Mouse (Mus musculus) regulatory T cell (primary cell): ENCODE results near the gene Psmc3.
"Not testable (repeated sequence)": the region's sequence is repeated elsewhere in the genome, so short reads cannot be mapped to it uniquely, and the experiment has no call there.

Source experiments
- in situ Hi-C: fragments of 300-600 bp; cut with MboI, MseI; formaldehyde crosslinking; loops from one replicate; pipeline ENCODE4 v1.15.1; 2025; ENCODE audit warnings: high pct_unique_total_duplicates

Psmc3 gene

GRCm38 (mm10) chr2:91053934-91054382 lies at the start of gene Psmc3:
TSS of gene Psmc3 (plus strand) at chr2:91054009.
- in situ Hi-C loops, result no loop called here

GRCm38 (mm10) chr2:91008536-91008935 lies 45.3 kb upstream of the Psmc3 start:
- in situ Hi-C loops, result no loop called here

- in situ Hi-C loops, result no loop called here
Observed at GRCm38 (mm10) chr2:91013881-91014280, 39.9 kb upstream of the Psmc3 start.

- in situ Hi-C loops, result no loop called here
Observed at GRCm38 (mm10) chr2:91015386-91015785, 38.4 kb upstream of the Psmc3 start.

GRCm38 (mm10) chr2:91018061-91018788 lies 35.6 kb upstream of the Psmc3 start:
- in situ Hi-C loops, result no loop called here

- in situ Hi-C loops, result no loop called here
Observed at GRCm38 (mm10) chr2:91019911-91020310, 33.9 kb upstream of the Psmc3 start.

GRCm38 (mm10) chr2:91022266-91022665 lies 31.5 kb upstream of the Psmc3 start:
- in situ Hi-C loops, result not testable (repeated sequence)

GRCm38 (mm10) chr2:91023131-91023530 lies 30.7 kb upstream of the Psmc3 start:
- in situ Hi-C loops, result no loop called here

GRCm38 (mm10) chr2:91023956-91024355 lies 29.9 kb upstream of the Psmc3 start:
- in situ Hi-C loops, result no loop called here

GRCm38 (mm10) chr2:91025081-91025516 lies 28.7 kb upstream of the Psmc3 start:
- in situ Hi-C loops, result no loop called here

GRCm38 (mm10) chr2:91026491-91026890 lies 27.3 kb upstream of the Psmc3 start:
- in situ Hi-C loops, result no loop called here

- in situ Hi-C loops, result no loop called here
Observed at GRCm38 (mm10) chr2:91027391-91028214, 26.2 kb upstream of the Psmc3 start.

- in situ Hi-C loops, result no loop called here
Observed at GRCm38 (mm10) chr2:91031216-91031615, 22.6 kb upstream of the Psmc3 start.

GRCm38 (mm10) chr2:91033000-91033399 lies 20.8 kb upstream of the Psmc3 start:
- in situ Hi-C loops, result no loop called here

GRCm38 (mm10) chr2:91035385-91035784 lies 18.4 kb upstream of the Psmc3 start, which contains the start of gene Rapsn:
TSS of gene Rapsn (plus strand) at chr2:91035620.
- in situ Hi-C loops, result no loop called here

GRCm38 (mm10) chr2:91041786-91042185 lies 12.0 kb upstream of the Psmc3 start:
- in situ Hi-C loops, result no loop called here

- in situ Hi-C loops, result no loop called here
Observed at GRCm38 (mm10) chr2:91042651-91043398, 11.0 kb upstream of the Psmc3 start.

GRCm38 (mm10) chr2:91044727-91045126 lies 9.1 kb upstream of the Psmc3 start:
- in situ Hi-C loops, result no loop called here

GRCm38 (mm10) chr2:91045805-91046204 lies 8.0 kb upstream of the Psmc3 start:
- in situ Hi-C loops, result not testable (repeated sequence)

- in situ Hi-C loops, result no loop called here
Observed at GRCm38 (mm10) chr2:91047359-91047758, 6.5 kb upstream of the Psmc3 start.

GRCm38 (mm10) chr2:91051917-91052316 lies 1.9 kb upstream of the Psmc3 start:
- in situ Hi-C loops, result no loop called here

GRCm38 (mm10) chr2:91052752-91053151 lies 1.1 kb upstream of the Psmc3 start:
- in situ Hi-C loops, result no loop called here
